Mouse (Mus musculus) G1E-ER4 (cell line): Measurements from ENCODE around the gene Olfr555. TPM values are rescaled to one million over a fixed set of nuclear protein-coding genes. Genes with fewer than 3 reads are reported as not detected.

Experiments
- GATA1 ChIP-seq: IDR thresholded peaks from one replicate; pipeline ENCODE4 v1.8.0; 2012; ENCODE audit warnings: low read length, inconsistent platforms
- polyA plus RNA-seq: library from polyadenylated mRNA; stranded (reverse); fragments of >175 nt; gene quantifications from 2 replicates; pipeline ENCODE4 v1.2.3, GENCODE M21; 2012

Gene Olfr555
- polyA plus RNA-seq: not detected in 2 replicates

- no peak for TF ChIP-seq GATA1
Measured at GRCm38 (mm10) chr7:102658523-102658922, at the start of gene Olfr555. Olfr555 (plus strand) TSS chr7:102658823.

DNA sequence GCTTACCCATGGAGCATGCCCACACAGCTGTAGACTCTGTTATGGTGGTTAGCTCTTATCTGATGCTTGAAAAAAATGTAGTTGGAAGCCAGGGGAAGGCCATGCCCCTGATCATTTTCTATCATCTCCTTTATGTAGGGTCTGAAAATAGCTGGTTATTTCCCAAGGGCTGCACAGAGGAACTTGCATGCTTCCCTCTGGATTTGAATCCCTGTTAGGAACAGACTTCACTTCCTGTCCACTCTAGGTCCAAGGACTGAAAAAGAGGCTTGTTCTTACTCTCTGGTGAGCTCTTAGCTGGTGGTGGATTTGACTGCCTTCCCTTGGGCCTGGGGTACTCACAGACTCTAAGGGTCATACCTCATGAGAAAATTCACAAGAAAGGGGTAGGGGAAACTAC lies 40.5 kb upstream of the Olfr555 start, which contains the start of gene Olfr553:
Gene Olfr553, minus strand, starts transcription at position 101 of the 400 bp plus-strand sequence.
- no peak for TF ChIP-seq GATA1

DNA sequence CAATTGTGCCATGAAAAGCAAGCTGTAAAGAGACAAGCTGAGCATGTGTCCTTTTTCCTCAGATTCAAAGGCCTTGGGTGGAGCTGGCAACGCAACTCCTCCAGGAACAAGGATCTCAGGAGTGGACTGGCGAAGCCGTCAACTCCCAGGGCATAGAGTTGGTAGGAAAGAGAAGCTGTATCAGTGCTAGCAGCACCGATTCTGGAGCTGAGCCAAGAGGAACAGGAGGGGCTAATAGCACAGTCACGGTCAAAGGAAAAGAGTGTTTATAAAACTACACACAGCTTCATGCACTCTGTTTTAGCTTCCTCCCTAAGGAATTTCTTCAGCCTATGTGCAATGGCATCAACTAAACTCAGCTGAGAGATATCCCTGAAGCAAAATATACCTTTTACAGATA lies 39.0 kb upstream of the Olfr555 start:
- no peak for TF ChIP-seq GATA1

- no peak for TF ChIP-seq GATA1
Measured at GRCm38 (mm10) chr7:102636665-102637064, 22.0 kb upstream of the Olfr555 start.

- no peak for TF ChIP-seq GATA1
Measured at GRCm38 (mm10) chr7:102638132-102638531, 20.5 kb upstream of the Olfr555 start, which contains the start of gene Olfr554. Olfr554 (plus strand) TSS chr7:102638432.

DNA sequence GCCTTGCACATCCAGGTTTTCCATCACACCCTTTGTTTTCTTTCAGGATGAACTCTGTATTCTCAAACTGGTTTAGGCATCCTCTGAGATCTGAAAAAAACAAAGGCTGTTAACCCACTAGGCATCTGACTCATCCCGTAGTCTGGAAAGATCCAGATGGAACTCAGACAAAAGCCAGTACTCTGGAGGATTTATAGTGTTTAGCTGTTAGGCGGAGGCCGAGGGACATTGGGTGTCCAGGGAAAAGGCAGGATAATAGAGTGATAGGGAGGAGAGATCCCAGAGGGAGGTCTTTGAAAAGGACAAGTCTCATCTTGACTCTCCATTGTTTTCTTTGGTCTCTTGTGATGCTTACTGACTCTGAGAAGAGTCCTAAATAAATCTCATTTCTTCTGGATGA lies 6.0 kb downstream of the Olfr555 start, which contains the start of gene Olfr556:
Gene Olfr556, plus strand, starts transcription at position 301 of the 400 bp plus-strand sequence.
- TF ChIP-seq GATA1: no peak

- no peak for TF ChIP-seq GATA1
Measured at GRCm38 (mm10) chr7:102665378-102665777, 6.8 kb downstream of the Olfr555 start.

DNA sequence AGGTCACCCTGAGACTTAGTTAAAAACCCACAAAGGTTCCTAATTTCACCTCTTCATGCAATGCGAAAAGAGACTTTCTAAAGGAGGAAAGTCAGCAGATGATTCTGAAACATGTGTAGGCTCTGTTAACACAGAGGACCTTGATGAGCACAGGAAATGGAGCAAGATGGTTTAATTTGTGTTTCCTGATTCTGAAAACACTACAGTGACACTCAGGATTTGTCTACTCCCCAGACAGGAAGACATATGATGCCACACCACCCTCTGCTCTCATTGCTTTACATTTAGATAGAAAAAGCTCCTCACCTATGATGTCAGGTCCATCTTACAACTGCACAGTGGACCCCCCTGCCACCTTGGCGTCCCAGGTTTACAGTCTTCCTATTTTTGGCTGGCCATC lies 17.6 kb downstream of the Olfr555 start:
- TF ChIP-seq GATA1: no peak

GRCm38 (mm10) chr7:102681916-102682315 lies 23.3 kb downstream of the Olfr555 start:
- no peak for TF ChIP-seq GATA1

- TF ChIP-seq GATA1: no peak
Measured at GRCm38 (mm10) chr7:102686944-102687501, 28.4 kb downstream of the Olfr555 start, which contains the start of gene Trim68. Trim68 (minus strand) TSS chr7:102687327.

DNA sequence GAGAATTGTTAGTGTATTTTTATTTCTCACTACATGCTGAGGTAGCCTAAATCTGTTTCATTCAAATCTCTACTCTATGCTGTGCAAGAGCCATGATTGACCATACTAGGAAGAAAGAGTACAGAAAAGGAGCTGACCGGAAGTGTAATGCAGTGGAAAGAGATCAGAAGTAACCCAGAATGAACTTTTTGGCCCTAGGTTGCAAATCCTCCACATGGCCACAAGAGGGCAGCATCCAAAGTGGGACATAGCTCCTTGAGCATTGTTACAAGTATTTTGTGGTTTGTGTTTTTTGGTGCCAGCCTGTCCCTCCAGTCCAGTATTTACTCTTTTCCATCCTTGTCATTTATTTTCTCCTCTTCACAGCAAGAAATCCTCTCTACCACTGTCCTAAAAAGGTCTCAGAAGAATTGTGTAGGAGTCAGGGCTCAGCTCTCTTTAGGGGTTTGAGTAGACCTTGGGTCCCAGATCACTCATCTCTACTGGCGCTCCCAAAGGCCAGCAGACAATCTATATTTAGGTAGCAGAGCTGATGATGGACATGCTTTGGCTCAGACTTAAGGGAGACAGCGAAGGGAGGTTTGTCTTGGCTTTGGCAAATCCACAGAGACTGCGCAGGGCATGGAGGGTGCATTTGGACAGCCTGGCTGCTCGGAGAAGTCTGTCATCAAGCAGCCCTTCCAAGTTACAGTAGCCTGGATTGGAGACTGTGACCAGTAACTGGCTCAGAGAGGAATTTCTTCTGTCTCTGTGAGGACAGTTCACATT lies 36.9 kb downstream of the Olfr555 start, which contains the start of gene Olfr557:
Gene Olfr557, plus strand, starts transcription at position 553 of the 768 bp plus-strand sequence.
- no peak for TF ChIP-seq GATA1

GRCm38 (mm10) chr7:102698461-102698860 lies 39.8 kb downstream of the Olfr555 start:
- no peak for TF ChIP-seq GATA1

DNA sequence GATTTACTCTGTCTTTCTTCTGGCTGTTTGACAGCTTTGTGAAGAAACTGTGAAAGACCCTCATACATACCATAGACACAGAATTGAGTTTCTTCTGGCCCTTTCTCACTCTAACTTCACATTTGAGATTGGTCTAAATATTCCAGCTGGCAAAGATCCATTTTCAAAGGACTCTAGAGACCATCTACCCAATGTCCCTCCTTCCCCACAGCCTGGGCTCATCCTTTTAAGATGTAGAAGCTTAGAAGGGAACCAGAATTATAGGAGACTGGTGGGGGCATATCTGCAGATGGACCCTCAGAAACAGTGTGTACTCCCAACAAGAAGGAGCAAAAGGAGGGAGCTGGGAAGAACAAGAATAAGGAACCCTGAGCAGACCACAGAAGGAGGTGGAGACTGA lies 43.3 kb downstream of the Olfr555 start, which contains the start of gene Olfr558:
Gene Olfr558, plus strand, starts transcription at position 301 of the 400 bp plus-strand sequence.
- no peak for TF ChIP-seq GATA1

Other genes starting within 250 kb of the Olfr555 start
- 96.3 and 156 TPM in 2 replicates for gene Rrm1, start 217.1 kb upstream of the Olfr555 start, polyA plus RNA-seq
- not detected in 2 replicates for gene Olfr543, start 177.1 kb upstream of the Olfr555 start, polyA plus RNA-seq
- gene Olfr544, start 170.5 kb upstream of the Olfr555 start, polyA plus RNA-seq: not detected in 2 replicates
- not detected in 2 replicates for gene Olfr545, start 159.2 kb upstream of the Olfr555 start, polyA plus RNA-seq
- gene Olfr547, start 124.1 kb upstream of the Olfr555 start, polyA plus RNA-seq: not detected in 2 replicates
- gene Olfr548-ps1, start 117.9 kb upstream of the Olfr555 start, polyA plus RNA-seq: not detected in 2 replicates
- gene Olfr549, start 109.0 kb upstream of the Olfr555 start, polyA plus RNA-seq: not detected in 2 replicates
- 2.4 and 5.2 TPM in 2 replicates for gene Trim21, start 93.3 kb upstream of the Olfr555 start, polyA plus RNA-seq
- gene Olfr550, start 87.4 kb upstream of the Olfr555 start, polyA plus RNA-seq: not detected in 2 replicates
- not detected in 2 replicates for gene Olfr551, start 66.9 kb upstream of the Olfr555 start, polyA plus RNA-seq
- gene Olfr552, start 61.1 kb upstream of the Olfr555 start, polyA plus RNA-seq: not detected in 2 replicates
- gene Olfr553, start 40.6 kb upstream of the Olfr555 start, polyA plus RNA-seq: not detected in 2 replicates
- not detected in 2 replicates for gene Olfr554, start 20.4 kb upstream of the Olfr555 start, polyA plus RNA-seq
- not detected in 2 replicates for gene Olfr556, start 6.1 kb downstream of the Olfr555 start, polyA plus RNA-seq
- 1.8 and 1.9 TPM in 2 replicates for gene Trim68, start 28.5 kb downstream of the Olfr555 start, polyA plus RNA-seq
- not detected in 2 replicates for gene Olfr557, start 37.1 kb downstream of the Olfr555 start, polyA plus RNA-seq
- not detected in 2 replicates for gene Olfr558, start 43.4 kb downstream of the Olfr555 start, polyA plus RNA-seq
- gene Olfr33, start 60.2 kb downstream of the Olfr555 start, polyA plus RNA-seq: not detected in 2 replicates
- gene Olfr559, start 68.7 kb downstream of the Olfr555 start, polyA plus RNA-seq: not detected in 2 replicates
- gene Olfr560, start 100.5 kb downstream of the Olfr555 start, polyA plus RNA-seq: not detected in 2 replicates
- not detected in 2 replicates for gene Olfr78, start 100.6 kb downstream of the Olfr555 start, polyA plus RNA-seq
- not detected in 2 replicates for gene Olfr561, start 112.4 kb downstream of the Olfr555 start, polyA plus RNA-seq
- gene Olfr564, start 144.7 kb downstream of the Olfr555 start, polyA plus RNA-seq: not detected in 2 replicates
- gene Olfr566, start 199.9 kb downstream of the Olfr555 start, polyA plus RNA-seq: not detected in 2 replicates
- gene Olfr568, start 218.3 kb downstream of the Olfr555 start, polyA plus RNA-seq: not detected in 2 replicates
- gene Olfr569, start 232.1 kb downstream of the Olfr555 start, polyA plus RNA-seq: not detected in 2 replicates
- gene Olfr570, start 235.8 kb downstream of the Olfr555 start, polyA plus RNA-seq: not detected in 2 replicates